Mouse (Mus musculus) megakaryocyte, embryonic 14.5 days (primary cell): ENCODE results near the gene C330007P06Rik. TPM values are rescaled to one million over a fixed set of nuclear protein-coding genes. Genes with fewer than 3 reads are reported as not detected.

ENCODE experiments used
- H3K27me3 ChIP-seq: replicated peaks from 2 replicates; pipeline ENCODE3; 2012; ENCODE audit warnings: inconsistent platforms
- H3K36me3 ChIP-seq: replicated peaks from 2 replicates; pipeline ENCODE3; 2012; ENCODE audit warnings: low read length, inconsistent platforms, mixed read lengths
- H3K4me1 ChIP-seq: 2 replicates; pipeline ENCODE4 v1.6.1; 2012; ENCODE audit warnings: inconsistent platforms
- H3K4me3 ChIP-seq: replicated peaks from 2 replicates; pipeline ENCODE3; 2012; ENCODE audit warnings: moderate library complexity, mild to moderate bottlenecking, inconsistent platforms
- H3K9me3 ChIP-seq: 2 replicates; pipeline ENCODE4 v1.6.1; 2012; ENCODE audit warnings: inconsistent platforms
- FLI1 ChIP-seq: IDR thresholded peaks from 2 replicates; pipeline ENCODE4 v1.6.1; 2012; ENCODE audit warnings: low read length, inconsistent platforms, mixed read lengths
- GATA1 ChIP-seq: IDR thresholded peaks from 3 replicates; pipeline ENCODE4 v1.6.1; 2012; ENCODE audit warnings: mixed read lengths, low read length, inconsistent platforms, borderline replicate concordance
- polyA plus RNA-seq: library from polyadenylated mRNA; stranded (reverse); fragments of >175 nt; gene quantifications from 2 replicates; pipeline ENCODE4 v1.2.3, GENCODE M21; 2012; ENCODE audit warnings: low replicate concordance; ENCODE audit not compliant: insufficient read depth

C330007P06Rik gene
- polyA plus RNA-seq, 1 experiment = 0.46 TPM

DNA sequence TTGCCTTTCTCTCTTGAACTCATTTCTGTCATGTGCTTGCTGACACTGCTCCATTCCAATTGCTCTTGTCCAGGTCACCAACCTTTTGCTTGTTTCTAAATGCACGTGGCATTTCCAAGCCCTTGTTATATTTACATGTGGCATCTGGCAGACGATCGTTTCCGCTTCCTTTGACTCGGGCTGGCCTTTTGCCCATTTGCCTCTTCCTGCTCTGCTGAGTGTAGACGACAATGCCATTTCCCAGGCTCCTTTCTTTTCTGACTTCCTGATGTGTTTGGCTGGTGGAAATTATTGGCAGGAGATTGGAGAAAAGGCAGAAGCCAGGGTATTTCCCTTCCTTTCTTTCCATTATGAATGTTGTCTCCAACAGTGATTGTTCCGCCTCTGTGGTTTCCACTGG is 34.5 kb downstream of the C330007P06Rik start:
- no peaks in the 10 kb centered on the region for H3K27me3 ChIP-seq
- no peaks in the 10 kb centered on the region for H3K9me3 ChIP-seq
- H3K36me3 ChIP-seq = peaks cover 4% of the 10 kb centered on the region
- H3K4me1 ChIP-seq = peaks cover 25% of the 10 kb centered on the region
- TF ChIP-seq GATA1 = no peak
- H3K4me3 ChIP-seq = no peak overlapping the region

DNA sequence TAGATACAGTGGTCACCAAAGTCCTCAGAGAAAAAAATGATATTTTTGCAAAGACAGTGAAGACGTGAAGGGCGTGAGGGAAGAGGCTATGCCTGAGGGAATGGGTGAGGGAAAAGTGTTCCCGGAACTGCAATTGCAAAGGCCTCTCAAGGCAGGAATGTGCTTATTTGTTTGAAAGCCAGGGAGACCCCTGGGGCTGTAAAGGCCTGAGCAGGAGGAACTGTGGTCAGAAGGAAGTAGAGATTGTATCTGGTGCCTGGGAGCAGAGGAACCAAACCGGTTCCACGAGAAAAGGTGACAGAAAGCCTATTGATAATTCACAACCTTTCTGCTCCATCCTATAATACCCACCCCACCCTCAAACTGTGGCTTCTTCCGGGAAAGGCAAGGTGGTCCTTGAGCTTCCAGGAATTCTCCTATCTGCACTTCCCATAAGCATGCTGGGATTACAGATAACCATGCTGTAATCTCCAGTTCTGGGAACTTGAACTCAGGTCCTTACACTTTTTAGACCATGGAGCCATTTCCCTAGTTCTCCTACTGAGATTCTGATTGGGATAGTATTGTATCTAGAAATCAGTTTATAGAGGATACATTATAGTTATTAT is 36.7 kb downstream of the C330007P06Rik start:
- TF ChIP-seq FLI1 = no peak
- no peak for TF ChIP-seq GATA1
- Histone ChIP-seq H3K4me1 (peaks cover 23% of the 10 kb centered on the region), H3K36me3 (peaks cover 4% of the 10 kb centered on the region)

DNA sequence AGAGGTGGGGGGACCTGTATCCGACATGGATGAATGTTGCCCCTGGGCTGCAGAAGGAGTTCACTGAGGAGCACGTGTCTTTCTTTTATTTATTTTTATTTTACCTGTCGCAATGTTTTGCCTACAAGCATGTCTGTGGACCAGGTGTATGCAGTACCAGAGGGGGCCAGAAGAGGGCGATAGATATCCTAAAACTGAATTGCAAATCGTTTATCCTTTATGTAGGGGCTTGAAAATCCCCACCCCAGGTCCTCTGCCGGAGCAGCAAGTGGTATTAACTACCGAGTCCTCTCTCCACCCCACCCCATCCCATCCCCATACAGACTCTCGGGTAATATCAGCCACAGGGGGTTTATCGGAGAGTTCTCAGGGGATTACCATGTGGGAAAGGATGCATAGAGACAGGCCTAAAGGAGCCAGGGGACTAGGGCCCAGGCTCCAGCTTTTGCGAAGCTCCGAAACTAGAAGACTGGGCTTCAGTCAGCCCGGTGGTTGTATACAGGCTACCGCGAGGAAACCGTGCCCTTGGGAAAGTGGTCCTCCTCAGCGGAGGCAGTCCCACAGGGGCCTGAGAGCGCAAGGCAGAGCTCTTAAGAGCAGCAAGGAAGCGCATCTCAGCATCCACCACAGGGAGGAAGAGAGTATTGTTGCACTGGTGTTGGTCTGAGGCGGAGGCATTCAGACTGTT is 40.4 kb downstream of the C330007P06Rik start:
- no peaks in the 10 kb centered on the region for H3K9me3 ChIP-seq
- TF ChIP-seq FLI1 (no peak), GATA1 (no peak)
- H3K27me3 ChIP-seq = peaks cover 7% of the 10 kb centered on the region
- H3K4me3 ChIP-seq = no peak overlapping the region
- no peaks in the 10 kb centered on the region for H3K36me3 ChIP-seq
- peaks cover 19% of the 10 kb centered on the region for H3K4me1 ChIP-seq

More for the DNA sequence above, 36.7 kb downstream of the C330007P06Rik start:
- H3K9me3 ChIP-seq = no peaks in the 10 kb centered on the region
- H3K4me3 ChIP-seq = no peak overlapping the region
- H3K27me3 ChIP-seq = peaks cover 7% of the 10 kb centered on the region

DNA sequence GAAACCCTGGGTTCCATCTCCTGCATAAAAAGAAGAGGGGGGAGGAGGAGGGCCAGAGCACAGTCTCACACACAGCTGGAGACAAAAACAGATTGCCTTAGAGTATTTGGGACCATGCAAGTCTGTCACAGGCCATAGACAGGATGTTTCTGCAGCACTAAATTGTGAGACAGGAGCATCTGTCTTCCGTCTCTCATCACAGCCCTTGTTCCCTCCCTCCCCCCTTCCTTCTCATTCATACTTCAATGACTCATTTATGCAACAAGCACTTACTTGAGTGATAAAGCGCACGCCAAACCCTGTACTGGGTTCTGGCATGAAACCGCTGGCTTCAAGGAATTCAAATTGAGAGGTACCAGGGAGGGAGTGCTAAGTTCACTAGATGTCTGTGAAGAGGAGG is 42.3 kb downstream of the C330007P06Rik start:
- Histone ChIP-seq H3K27me3 (peaks cover 7% of the 10 kb centered on the region), H3K9me3 (no peaks in the 10 kb centered on the region), H3K4me3 (no peak overlapping the region), H3K36me3 (no peaks in the 10 kb centered on the region), H3K4me1 (peaks cover 19% of the 10 kb centered on the region)
- TF ChIP-seq FLI1 (no peak), GATA1 (no peak)

DNA sequence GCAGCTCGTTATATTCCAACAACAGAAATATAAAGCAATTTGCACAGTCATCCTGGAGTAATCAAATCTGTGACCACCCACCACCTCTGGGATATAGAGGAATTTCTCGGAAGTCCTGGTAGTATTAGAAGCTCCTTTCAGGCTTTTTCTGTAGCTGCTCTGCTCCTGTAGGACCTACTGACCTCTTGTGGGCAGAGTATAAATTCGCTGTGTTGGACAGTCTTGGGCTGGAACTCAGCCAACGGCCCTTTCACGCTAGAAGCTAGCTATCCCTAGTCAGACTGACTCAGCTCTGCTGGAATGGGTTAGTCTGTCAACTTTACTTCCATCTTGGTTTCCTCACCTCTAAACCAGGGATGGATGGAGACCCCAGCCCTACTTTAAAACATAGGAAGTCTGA is 43.6 kb downstream of the C330007P06Rik start:
- Histone ChIP-seq H3K4me3 (no peak overlapping the region), H3K27me3 (peaks cover 8% of the 10 kb centered on the region)
- no peak for TF ChIP-seq FLI1
- TF ChIP-seq GATA1 = no peak

DNA sequence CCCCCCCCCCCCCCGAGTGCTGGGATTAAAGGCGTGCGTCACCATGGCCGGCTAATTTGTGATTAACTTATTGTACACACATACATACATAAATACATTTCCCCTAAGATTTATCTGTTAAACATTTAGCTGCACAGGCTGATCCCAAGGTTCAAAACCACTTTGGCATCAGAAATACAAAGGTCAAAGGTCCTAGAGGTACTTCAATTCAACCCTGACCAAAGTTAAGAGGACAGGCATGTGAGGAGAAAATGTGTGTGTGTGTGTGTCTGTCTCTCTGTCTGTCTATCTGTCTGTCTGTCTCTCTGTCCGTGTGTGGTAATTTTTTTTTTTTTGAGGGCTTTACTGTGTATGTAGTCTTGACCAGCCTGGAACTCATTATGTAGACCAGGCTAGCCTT is 47.0 kb downstream of the C330007P06Rik start:
- Histone ChIP-seq H3K4me1 (peaks cover 18% of the 10 kb centered on the region), H3K4me3 (no peak overlapping the region), H3K9me3 (no peaks in the 10 kb centered on the region), H3K36me3 (no peaks in the 10 kb centered on the region), H3K27me3 (peaks cover 4% of the 10 kb centered on the region)
- TF ChIP-seq FLI1 = no peak
- no peak for TF ChIP-seq GATA1

More for the DNA sequence above, 43.6 kb downstream of the C330007P06Rik start:
- no peaks in the 10 kb centered on the region for H3K9me3 ChIP-seq
- H3K36me3 ChIP-seq = no peaks in the 10 kb centered on the region
- H3K4me1 ChIP-seq = peaks cover 19% of the 10 kb centered on the region

DNA sequence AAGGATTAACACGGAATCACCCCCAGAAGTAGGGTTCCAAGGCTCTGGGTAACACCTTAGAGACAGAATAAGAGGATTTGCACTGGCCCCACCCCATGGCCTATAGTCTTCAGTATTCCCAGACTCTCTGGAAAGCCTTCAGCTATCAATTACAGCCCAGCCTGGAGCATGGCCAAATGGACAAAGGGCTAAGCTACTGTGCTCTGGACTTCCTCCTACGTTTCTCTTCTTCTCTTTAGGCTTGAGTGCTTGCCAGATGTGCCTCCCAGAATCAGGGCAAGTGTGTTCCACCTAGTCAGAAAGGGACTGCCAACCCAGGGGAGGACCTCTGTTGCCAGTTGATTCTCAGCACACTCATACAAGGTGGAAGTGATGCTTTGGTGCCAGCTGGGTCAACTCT is 48.9 kb downstream of the C330007P06Rik start:
- no peaks in the 10 kb centered on the region for H3K36me3 ChIP-seq
- peaks cover 4% of the 10 kb centered on the region for H3K27me3 ChIP-seq
- H3K9me3 ChIP-seq = no peaks in the 10 kb centered on the region
- no peak overlapping the region for H3K4me3 ChIP-seq
- peaks cover 4% of the 10 kb centered on the region; the same call in 1 of the 2 replicates for H3K4me1 ChIP-seq
- TF ChIP-seq FLI1 (no peak), GATA1 (no peak)

DNA sequence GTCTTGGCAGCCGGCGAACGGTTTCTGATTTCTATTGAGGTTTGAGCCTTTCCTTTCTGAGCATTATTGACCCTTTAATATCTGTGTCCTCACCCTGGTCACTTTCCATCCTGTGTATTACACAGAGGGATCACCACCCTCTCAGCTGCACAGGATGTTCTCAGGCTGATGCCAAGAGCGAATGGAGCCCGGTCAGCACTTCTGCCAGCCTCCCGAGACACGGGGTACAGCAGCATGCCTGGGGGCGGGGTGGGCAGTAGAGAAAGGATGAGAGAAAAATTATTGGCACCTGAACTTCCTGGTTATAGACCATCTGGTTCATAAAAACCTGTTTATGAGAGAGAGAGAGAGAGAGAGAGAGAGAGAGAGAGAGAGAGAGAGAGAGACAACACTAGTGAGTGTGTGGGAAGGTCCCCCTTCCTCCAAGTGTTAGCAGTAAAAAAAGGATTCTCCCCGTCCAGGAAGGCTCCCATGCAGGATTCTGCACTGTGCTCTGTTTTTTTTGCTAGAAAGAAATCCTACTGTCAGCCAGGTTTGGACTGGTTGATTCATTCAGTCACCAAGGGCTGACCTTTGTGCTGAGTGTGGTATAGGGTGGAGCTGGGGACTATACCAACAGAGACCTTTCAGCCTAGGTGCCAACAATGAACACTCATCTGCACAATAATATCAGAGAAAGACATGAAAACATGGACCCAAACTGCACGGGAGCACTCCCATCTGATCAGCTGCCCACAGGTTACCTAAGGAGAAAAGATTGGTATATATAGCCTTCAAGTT is 49.8 kb downstream of the C330007P06Rik start:
- Histone ChIP-seq H3K27me3 (peaks cover 4% of the 10 kb centered on the region), H3K9me3 (no peaks in the 10 kb centered on the region), H3K36me3 (no peaks in the 10 kb centered on the region), H3K4me3 (no peak overlapping the region), H3K4me1 (no peaks in the 10 kb centered on the region)
- no peak for TF ChIP-seq GATA1
- no peak for TF ChIP-seq FLI1

DNA sequence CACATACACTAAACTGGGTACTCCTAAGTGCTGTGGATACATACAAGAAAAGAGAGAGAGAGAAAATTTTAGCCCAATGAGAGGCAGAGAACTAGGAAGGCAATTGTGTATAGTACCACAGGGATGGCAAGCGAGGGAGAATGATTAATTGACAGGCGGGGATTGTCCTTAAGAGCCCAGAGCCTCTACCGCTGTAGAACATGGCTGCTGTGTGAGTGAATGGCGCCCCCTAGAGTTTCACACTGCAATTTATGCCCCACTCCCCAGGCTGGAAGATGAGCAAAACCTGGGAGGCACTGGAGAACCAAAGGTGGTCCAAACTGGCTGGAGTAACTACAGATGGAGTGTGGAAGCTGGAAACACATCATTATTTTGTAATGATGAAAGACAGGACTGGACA is 53.7 kb downstream of the C330007P06Rik start:
- no peaks in the 10 kb centered on the region for H3K4me1 ChIP-seq
- no peaks in the 10 kb centered on the region for H3K9me3 ChIP-seq
- no peak for TF ChIP-seq FLI1
- no peak for TF ChIP-seq GATA1
- no peaks in the 10 kb centered on the region for H3K36me3 ChIP-seq
- H3K4me3 ChIP-seq = no peak overlapping the region
- peaks cover 4% of the 10 kb centered on the region for H3K27me3 ChIP-seq

DNA sequence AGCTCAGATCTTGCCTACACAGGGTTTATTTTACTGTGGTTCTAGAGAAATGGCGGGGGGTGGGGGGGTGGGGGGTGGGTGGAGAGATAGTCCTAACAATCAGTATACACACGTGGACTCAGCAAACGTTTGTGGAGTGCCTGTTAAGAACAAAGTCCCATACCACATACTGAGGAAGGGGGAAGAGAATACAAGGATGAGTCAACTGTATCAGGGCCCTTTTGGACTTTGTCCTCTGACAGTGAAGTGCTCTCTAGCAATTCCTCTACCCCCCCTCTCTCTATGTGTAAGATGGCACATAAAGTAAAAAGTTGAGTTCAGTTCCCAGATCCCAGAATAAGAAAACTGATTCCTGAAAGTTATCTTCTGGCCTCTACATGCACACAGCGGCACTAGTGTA is 54.3 kb downstream of the C330007P06Rik start:
- Histone ChIP-seq H3K4me1 (no peaks in the 10 kb centered on the region), H3K36me3 (no peaks in the 10 kb centered on the region), H3K27me3 (peaks cover 2% of the 10 kb centered on the region), H3K4me3 (no peak overlapping the region), H3K9me3 (no peaks in the 10 kb centered on the region)
- no peak for TF ChIP-seq GATA1
- TF ChIP-seq FLI1 = no peak

DNA sequence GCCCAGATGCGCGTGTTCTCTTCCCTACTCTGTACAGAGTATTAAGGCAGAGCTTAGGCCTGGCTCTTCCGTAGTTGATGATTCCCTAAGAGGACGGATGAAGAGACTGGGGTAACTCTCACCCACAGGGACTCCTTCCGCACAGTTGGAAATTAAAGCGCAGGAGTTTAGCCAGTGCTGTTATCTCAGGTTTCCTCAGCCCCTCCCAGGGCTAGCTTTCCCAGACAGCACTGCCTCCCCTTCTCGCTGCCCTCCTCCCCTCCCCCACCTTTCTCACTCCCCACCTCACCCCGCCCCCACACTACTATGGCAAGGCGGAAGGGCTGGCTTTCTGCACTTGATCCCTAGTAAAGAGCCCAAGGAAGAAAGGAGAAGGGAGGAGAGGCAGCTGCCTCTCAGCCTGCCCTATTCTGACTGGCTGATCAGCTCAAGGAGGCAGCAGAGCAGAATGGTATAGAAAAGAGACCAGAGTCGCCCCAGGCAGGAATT is 56.9 kb downstream of the C330007P06Rik start:
- TF ChIP-seq GATA1 (no peak), FLI1 (no peak)
- Histone ChIP-seq H3K4me3 (no peak overlapping the region), H3K36me3 (no peaks in the 10 kb centered on the region), H3K27me3 (peaks cover 4% of the 10 kb centered on the region), H3K9me3 (no peaks in the 10 kb centered on the region), H3K4me1 (no peaks in the 10 kb centered on the region)
